Mouse (Mus musculus) liver, embryonic 16.5 days (tissue): ENCODE data around the gene Aes. TPM values are rescaled to one million over a fixed set of nuclear protein-coding genes. Genes with fewer than 3 reads are reported as not detected.

Experiments
- ATAC-seq: fragments of 200-750 bp; cut with Nextera tagmentation; 2 replicates; pipeline ENCODE4 v1.8.0; 2017; ENCODE audit warnings: low read depth, mild to moderate bottlenecking, moderate number of reproducible peaks, moderate library complexity
- H3K27ac ChIP-seq: fragments of 300-500 bp; sonication (generic); 2 replicates; pipeline ENCODE4 v1.5.1; 2014; ENCODE audit warnings: mild to moderate bottlenecking, low read length
- H3K27me3 ChIP-seq: fragments of 300-500 bp; sonication (generic); 2 replicates; pipeline ENCODE4 v1.6.1; 2014; ENCODE audit warnings: low read depth, low read length, mixed read lengths; ENCODE audit not compliant: control insufficient read depth, insufficient read depth
- H3K36me3 ChIP-seq: fragments of 300-500 bp; sonication (generic); 2 replicates; pipeline ENCODE4 v1.6.1; 2014; ENCODE audit warnings: mild to moderate bottlenecking; ENCODE audit not compliant: control insufficient read depth, insufficient read depth
- H3K4me1 ChIP-seq: fragments of 300-500 bp; sonication (generic); 2 replicates; pipeline ENCODE4 v1.6.1; 2014; ENCODE audit warnings: low read depth, low read length, mixed read lengths; ENCODE audit not compliant: control insufficient read depth
- H3K4me2 ChIP-seq: fragments of 300-500 bp; sonication (generic); 2 replicates; pipeline ENCODE4 v1.6.1; 2014; ENCODE audit warnings: low read depth, low read length, mixed read lengths
- H3K4me3 ChIP-seq: fragments of 300-500 bp; sonication (generic); 2 replicates; pipeline ENCODE4 v1.5.1; 2014; ENCODE audit warnings: low read depth, mild to moderate bottlenecking, low read length
- H3K9ac ChIP-seq: fragments of 300-500 bp; sonication (generic); 2 replicates; pipeline ENCODE4 v1.6.1; 2014; ENCODE audit warnings: low read depth, low read length
- H3K9me3 ChIP-seq: fragments of 300-500 bp; sonication (generic); replicated peaks from 2 replicates; pipeline ENCODE4 v1.6.1; 2016; ENCODE audit warnings: low read length; ENCODE audit not compliant: control insufficient read depth
- WGBS: fragments of 180-500 bp; shearing (Covaris S2); extraction: QIAGEN DNeasy Blood & Tissue Kit; methylation state at CpG from one replicate; pipeline ENCODE4 v1.1.7; 2014; ENCODE audit not compliant: insufficient replicate concordance; 5-methylcytosine and 5-hydroxymethylcytosine counted together
- polyA plus RNA-seq: library from polyadenylated mRNA; unstranded; fragments of >200 nt; fragmentation: Nextera tagmentation; extraction: Ambion mirVana; gene quantifications from 2 replicates; pipeline ENCODE4 v1.2.1, GENCODE M21; 2015

Aes gene
- polyA plus RNA-seq: 131 and 141 TPM in 2 replicates

DNA sequence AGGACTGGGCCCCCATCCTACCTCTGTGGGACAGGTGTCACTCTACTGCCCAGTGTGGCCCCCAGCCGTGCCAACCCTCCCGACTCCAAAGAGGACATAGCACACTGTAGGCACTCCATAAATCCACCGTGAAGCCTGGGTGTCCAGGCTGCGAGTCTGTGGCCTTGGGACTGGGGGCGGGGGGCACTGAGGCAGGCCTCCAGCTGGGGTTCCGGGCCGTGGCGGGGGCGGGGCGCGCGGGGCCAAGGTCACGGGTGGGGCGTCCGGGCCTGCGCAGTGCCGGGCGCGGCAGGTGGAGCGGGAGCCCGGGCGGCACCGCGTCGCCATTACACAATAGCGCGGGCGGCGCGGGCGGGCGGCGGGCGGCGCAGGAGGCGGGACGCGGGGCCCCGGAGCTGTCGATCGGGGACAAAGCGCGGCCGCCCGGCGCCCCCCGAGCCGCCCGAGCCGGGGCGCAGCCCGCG lies at the start of gene Aes:
Gene Aes, plus strand, starts transcription at position 326 of the 464 bp plus-strand sequence.
- Histone ChIP-seq H3K4me3 (peak within 1 kb of the TSS; percentile 79), H3K9me3 (no peaks in the 10 kb centered on the region), H3K36me3 (no peaks in the 10 kb centered on the region; the same call in 1 of the 2 replicates), H3K4me1 (peaks cover 43% of the 10 kb centered on the region), H3K27ac (peak within 1 kb of the TSS; percentile 87), H3K4me2 (peak within 1 kb of the TSS; percentile 80), H3K27me3 (no peaks in the 10 kb centered on the region), H3K9ac (peak within 1 kb of the TSS; percentile 88)
- WGBS: 0% methylated on average over 44 of the region's 53 CpGs
- peak; percentile 76 for ATAC-seq

DNA sequence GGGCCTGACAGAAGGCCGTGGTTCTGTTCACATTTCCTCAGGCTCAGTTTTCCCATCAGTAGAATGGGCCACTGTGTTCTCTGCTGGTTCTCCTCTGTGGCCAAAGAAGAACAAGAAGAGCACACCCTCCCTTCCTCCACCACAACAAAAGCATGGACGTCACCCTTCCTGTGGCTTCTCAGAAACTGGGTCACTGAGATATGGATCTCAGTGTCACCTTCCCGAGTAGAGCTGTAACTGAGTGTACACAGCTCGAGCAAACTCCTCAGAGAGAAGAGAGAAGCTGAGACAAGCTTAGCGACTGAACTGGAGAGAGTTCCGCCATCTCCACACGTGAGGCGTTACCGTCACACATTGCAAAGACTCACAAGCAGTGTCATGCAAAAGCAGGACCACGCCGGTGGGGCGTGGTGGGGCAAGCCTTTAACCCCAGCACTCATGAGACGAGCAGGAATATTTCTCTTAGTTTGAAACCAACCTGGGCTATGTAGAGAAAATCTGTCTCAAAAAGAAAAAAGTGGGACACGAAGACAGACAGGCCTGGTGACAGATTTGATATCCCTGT lies 49.0 kb upstream of the Aes start:
- no peak overlapping the region for H3K4me2 ChIP-seq
- H3K9me3 ChIP-seq: no peaks in the 10 kb centered on the region
- no peak for ATAC-seq
- H3K4me3 ChIP-seq: no peak overlapping the region
- H3K36me3 ChIP-seq: peaks cover 5% of the 10 kb centered on the region
- H3K4me1 ChIP-seq: no peaks in the 10 kb centered on the region
- 59% methylated on average over 14 of the region's 14 CpGs for WGBS
- H3K9ac ChIP-seq: no peak overlapping the region
- no peak overlapping the region for H3K27ac ChIP-seq
- no peaks in the 10 kb centered on the region for H3K27me3 ChIP-seq

DNA sequence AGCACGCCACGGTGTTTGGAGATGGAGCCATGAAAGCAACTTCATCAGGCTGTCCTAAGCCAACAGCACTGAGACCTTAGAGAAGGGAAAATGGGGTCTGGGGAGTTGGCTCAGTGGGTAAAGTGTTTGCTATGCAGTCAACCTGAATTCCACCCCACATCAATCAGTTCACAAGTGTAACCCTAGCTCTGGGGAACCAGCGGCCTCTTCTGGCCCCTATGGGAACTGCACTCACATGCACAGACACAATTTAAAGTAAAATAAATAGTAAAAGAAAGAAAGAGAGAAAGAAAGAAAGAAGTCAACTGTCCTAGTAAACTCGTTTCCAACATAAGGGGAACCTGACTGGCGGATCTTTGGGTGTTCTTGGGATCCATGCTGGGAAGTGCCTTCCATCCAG lies 45.5 kb upstream of the Aes start:
- 73% methylated on average over 5 of the region's 5 CpGs for WGBS
- H3K4me3 ChIP-seq: no peak overlapping the region
- H3K36me3 ChIP-seq: peaks cover 5% of the 10 kb centered on the region
- no peaks in the 10 kb centered on the region for H3K27me3 ChIP-seq
- H3K9me3 ChIP-seq: no peaks in the 10 kb centered on the region
- ATAC-seq: no peak
- no peak overlapping the region for H3K27ac ChIP-seq
- H3K4me1 ChIP-seq: peaks cover 15% of the 10 kb centered on the region
- H3K4me2 ChIP-seq: no peak overlapping the region
- H3K9ac ChIP-seq: no peak overlapping the region

DNA sequence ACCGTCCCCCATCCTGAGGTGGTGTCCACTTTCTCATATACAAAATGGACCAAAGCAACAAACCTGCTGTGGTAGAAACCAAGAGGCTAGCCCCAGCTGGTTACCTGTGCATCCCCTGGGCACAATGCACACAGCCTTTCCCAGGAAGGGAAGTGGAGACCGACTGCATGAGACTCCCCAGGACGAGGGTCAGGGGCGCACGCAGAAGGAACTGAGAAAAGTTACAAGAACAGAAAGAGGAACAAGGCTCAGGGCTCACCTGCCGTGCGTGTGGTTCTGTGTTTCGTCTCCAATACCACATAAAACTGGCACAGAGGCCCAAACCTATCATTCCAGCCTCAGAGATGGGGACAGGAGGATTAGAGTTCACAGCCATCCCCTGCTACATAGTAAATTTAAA lies 42.1 kb upstream of the Aes start:
- Histone ChIP-seq H3K36me3 (peaks cover 5% of the 10 kb centered on the region), H3K4me2 (no peak overlapping the region), H3K4me3 (no peak overlapping the region), H3K9me3 (no peaks in the 10 kb centered on the region), H3K9ac (no peak overlapping the region), H3K27ac (no peak overlapping the region), H3K4me1 (peaks cover 25% of the 10 kb centered on the region), H3K27me3 (no peaks in the 10 kb centered on the region)
- ATAC-seq: no peak
- 45% methylated on average over 8 of the region's 8 CpGs for WGBS

DNA sequence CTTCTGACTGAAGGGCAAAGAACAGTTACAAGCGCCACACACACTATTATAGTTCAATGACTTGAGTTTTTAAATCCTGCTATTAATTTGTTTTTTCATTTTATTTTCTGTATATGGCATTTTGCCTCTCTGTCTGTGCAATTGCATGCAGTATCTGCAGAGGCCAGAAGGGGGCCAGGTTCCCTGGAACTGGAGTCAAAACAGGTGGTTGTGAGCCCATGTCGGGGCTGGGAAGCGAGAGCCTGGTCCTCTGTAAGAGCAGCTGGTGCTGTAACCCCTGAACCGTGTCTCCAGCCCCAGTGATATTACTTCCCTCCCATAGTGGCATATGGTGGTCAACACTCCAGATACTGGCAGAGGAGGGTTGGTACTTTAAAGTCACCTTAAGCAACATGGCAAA lies 40.7 kb upstream of the Aes start:
- Histone ChIP-seq H3K27ac (no peak overlapping the region; the same call in 1 of the 2 replicates), H3K4me3 (no peak overlapping the region), H3K4me1 (peaks cover 30% of the 10 kb centered on the region), H3K27me3 (no peaks in the 10 kb centered on the region), H3K9me3 (no peaks in the 10 kb centered on the region), H3K36me3 (peaks cover 5% of the 10 kb centered on the region), H3K9ac (no peak overlapping the region), H3K4me2 (no peak overlapping the region)
- WGBS: 15% methylated on average over 4 of the region's 4 CpGs
- no peak for ATAC-seq

DNA sequence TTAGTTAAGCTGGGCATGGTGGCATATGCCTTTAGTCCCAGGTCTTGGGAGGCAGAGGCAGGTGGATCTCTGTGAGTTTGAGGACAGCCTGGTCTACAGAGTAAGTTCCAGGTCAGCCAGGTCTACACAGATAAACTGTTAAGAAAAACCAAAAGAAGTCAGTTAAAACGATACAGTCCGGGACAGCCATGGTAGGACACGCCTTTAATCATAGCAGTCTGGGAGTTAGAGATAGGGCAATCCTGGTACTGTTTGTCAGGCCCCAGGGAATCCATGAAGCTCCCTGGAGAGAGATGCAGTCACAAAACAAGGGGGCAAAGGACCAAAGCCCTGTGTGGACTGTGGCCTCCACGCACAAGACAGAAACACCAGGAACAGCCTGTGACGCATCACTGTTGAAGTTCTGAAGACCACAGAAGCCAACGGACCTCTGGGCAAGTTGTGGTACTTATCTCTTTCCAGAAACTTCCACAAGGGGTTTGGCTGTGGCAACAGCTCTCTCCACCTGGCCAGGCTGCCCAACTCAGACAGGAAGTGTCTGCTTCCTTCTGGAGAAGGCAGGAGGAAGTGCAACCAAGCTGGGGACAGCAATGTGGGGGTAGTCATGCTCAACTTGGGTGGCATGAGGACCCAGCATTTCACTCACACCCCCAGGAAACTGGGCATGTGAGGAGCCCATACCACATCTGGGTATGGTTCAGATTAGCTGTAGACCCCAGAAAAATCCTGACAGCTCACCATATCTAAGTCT lies 39.9 kb upstream of the Aes start:
- peaks cover 39% of the 10 kb centered on the region for H3K4me1 ChIP-seq
- H3K4me2 ChIP-seq: no peak overlapping the region
- H3K27ac ChIP-seq: peak overlapping the region; percentile 18
- no peak overlapping the region for H3K4me3 ChIP-seq
- no peaks in the 10 kb centered on the region for H3K36me3 ChIP-seq
- H3K27me3 ChIP-seq: no peaks in the 10 kb centered on the region
- H3K9ac ChIP-seq: no peak overlapping the region
- H3K9me3 ChIP-seq: no peaks in the 10 kb centered on the region
- 7% methylated on average over 6 of the region's 6 CpGs for whole genome bisulfite sequencing
- ATAC-seq: peak; percentile 78

DNA sequence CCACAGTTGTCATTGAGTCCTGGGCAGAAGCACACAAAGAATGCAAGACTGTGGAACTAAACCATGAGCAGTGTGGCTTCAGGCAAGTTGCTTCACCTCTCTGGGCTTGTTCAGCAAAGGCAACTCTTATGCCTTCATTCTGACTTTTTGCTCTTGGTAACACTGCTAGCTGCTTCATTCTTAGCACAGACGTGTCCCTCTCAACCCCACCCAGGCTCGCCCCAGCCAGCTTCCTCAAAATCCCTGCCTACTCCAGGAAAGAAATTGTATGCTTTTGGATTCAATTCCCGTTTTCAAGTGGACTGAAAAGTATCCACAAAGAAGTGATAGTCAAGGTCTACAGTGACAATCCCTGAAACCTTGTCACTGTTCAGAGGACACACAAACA lies 39.3 kb upstream of the Aes start:
- peak overlapping the region; percentile 18; the same call in 1 of the 2 replicates for H3K27ac ChIP-seq
- WGBS: 20% methylated on average over 3 of the region's 3 CpGs
- ATAC-seq: 0 out of 2 replicates have a peak, but pooled peaks have one; percentile 1
- no peak overlapping the region for H3K4me2 ChIP-seq
- no peaks in the 10 kb centered on the region for H3K36me3 ChIP-seq
- H3K4me3 ChIP-seq: no peak overlapping the region
- H3K9me3 ChIP-seq: no peaks in the 10 kb centered on the region
- H3K27me3 ChIP-seq: no peaks in the 10 kb centered on the region
- H3K4me1 ChIP-seq: peaks cover 44% of the 10 kb centered on the region
- H3K9ac ChIP-seq: no peak overlapping the region

DNA sequence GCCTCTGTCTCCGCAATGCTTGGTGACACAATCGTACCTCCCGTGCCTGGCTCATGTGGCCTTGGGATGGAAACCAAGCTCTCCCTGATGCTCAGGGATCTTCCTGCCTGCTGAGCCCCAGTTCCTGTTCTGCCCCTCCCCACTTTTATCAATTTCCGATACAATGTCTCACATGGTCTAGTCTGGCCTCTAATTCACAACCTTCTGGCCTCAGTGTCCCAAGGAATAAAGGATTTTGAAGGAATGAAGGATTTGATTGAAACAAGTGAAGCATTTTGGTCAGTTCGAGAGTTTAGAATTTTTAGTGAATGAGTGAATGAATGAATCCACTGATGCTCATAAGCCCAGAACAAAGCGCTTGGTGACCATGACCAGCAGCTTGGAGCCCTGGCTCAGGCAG lies 36.1 kb upstream of the Aes start:
- Histone ChIP-seq H3K27ac (no peak overlapping the region), H3K9ac (peak overlapping the region; percentile 62), H3K4me2 (peak overlapping the region; percentile 47), H3K4me3 (peak overlapping the region; percentile 55), H3K36me3 (no peaks in the 10 kb centered on the region), H3K4me1 (peaks cover 45% of the 10 kb centered on the region), H3K27me3 (no peaks in the 10 kb centered on the region), H3K9me3 (no peaks in the 10 kb centered on the region)
- ATAC-seq: no peak
- WGBS: 23% methylated on average over 6 of the region's 6 CpGs

DNA sequence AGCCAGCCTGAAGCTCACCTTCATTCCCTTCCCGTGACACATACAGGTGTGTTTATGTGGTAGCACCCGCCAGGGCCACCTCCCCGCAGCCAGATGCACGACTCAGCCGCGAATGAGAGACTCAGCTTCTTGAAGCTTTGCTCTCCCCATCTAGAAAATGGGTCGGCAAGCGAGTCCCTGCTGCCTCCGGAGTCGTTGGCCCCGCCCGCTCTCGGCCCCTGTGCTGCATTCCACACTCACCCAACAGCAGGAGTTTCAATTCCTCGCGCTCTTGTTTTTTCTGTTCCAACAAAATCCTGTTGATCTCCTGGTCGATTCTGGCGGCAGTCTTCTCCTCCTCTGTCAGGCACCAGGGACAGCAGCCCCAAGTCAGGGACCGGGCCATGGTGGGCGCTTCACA lies 35.7 kb upstream of the Aes start:
- Histone ChIP-seq H3K9me3 (no peaks in the 10 kb centered on the region), H3K4me1 (peaks cover 40% of the 10 kb centered on the region), H3K36me3 (no peaks in the 10 kb centered on the region), H3K4me3 (peak overlapping the region; percentile 55), H3K4me2 (peak overlapping the region; percentile 47), H3K9ac (peak overlapping the region; percentile 62), H3K27me3 (no peaks in the 10 kb centered on the region), H3K27ac (peak overlapping the region; percentile 83)
- no peak for ATAC-seq
- WGBS: 2% methylated on average over 19 of the region's 19 CpGs
